In genomic region chr5:89844354-89844753, GRCm38 (mm10) we compare ENCODE assay signal across 8 mouse cellular contexts. TPM values are rescaled to one million over a fixed set of nuclear protein-coding genes. Genes with fewer than 3 reads are reported as not detected.
DNase-seq lines count a peak whose midpoint lies in the region; ATAC-seq and TF ChIP-seq lines count a peak whose summit lies in the region.

No protein-coding gene starts in this region.

- H3K9me3 ChIP-seq in forebrain, embryonic 10.5 days: no peaks in the 10 kb centered on the region
- H3K9me3 ChIP-seq in forebrain, embryonic 11.5 days (ENCODE audit: control insufficient read depth, low read length): no peaks in the 10 kb centered on the region
- no peaks in the 10 kb centered on the region for H3K9me3 ChIP-seq in liver, postnatal 0 days (ENCODE audit: low read length)

- H3K4me3 ChIP-seq in forebrain, embryonic 10.5 days: no peak overlapping the region
- H3K4me3 ChIP-seq in forebrain, embryonic 11.5 days (ENCODE audit: low read depth, low read length): no peak overlapping the region
- H3K4me3 ChIP-seq in liver, postnatal 0 days (ENCODE audit: low read depth, low read length): no peak overlapping the region

- 0 out of 2 replicates have a peak, but pooled peaks cover 3% of the 10 kb centered on the region for H3K4me1 ChIP-seq in forebrain, embryonic 10.5 days
- H3K4me1 ChIP-seq in forebrain, embryonic 11.5 days (replicated peaks; ENCODE audit: control insufficient read depth, insufficient read depth, low read length): no peaks in the 10 kb centered on the region
- peaks cover 5% of the 10 kb centered on the region; the same call in 1 of the 2 replicates for H3K4me1 ChIP-seq in liver, postnatal 0 days (ENCODE audit: insufficient read depth)

- no peak for TF ChIP-seq CTCF in liver, postnatal 0 days (IDR thresholded peaks at IDR 0.05; ENCODE audit: low read depth)

- 0 out of 2 replicates have a peak overlapping the region, but pooled peaks have one; percentile 51 for H3K27ac ChIP-seq in forebrain, embryonic 10.5 days
- H3K27ac ChIP-seq in forebrain, embryonic 11.5 days (ENCODE audit: low read depth, low read length): no peak overlapping the region
- H3K27ac ChIP-seq in liver, postnatal 0 days (ENCODE audit: low read depth): no peak overlapping the region

- H3K36me3 ChIP-seq in forebrain, embryonic 10.5 days (replicated peaks): peaks cover 13% of the 10 kb centered on the region
- H3K36me3 ChIP-seq in forebrain, embryonic 11.5 days (ENCODE audit: control insufficient read depth, insufficient read depth, low read length): no peaks in the 10 kb centered on the region
- H3K36me3 ChIP-seq in liver, postnatal 0 days (replicated peaks; ENCODE audit: insufficient read depth, low read length): no peaks in the 10 kb centered on the region

- DNase-seq in forebrain, embryonic 10.5 days (ENCODE audit: extremely low spot score, low spot score): no peak
- no peak for DNase-seq in forebrain, embryonic 11.5 days (ENCODE audit: low spot score)
- DNase-seq in adrenal gland, postnatal 14 days: peak; percentile 64
- peak; percentile 87 for DNase-seq in gastrocnemius, adult 18-20 months (ENCODE audit: low spot score)
- peak; percentile 37 for DNase-seq in liver, postnatal 0 days
- DNase-seq in retina, adult 2 months (ENCODE audit: low read depth, low spot score): peak; percentile 56
- no peak for DNase-seq in spleen, postnatal 14 days (ENCODE audit: low spot score in 2 of 2)

- no peak for ATAC-seq in forebrain, embryonic 11.5 days (replicated peaks; ENCODE audit: low FRiP score)
- peak; percentile 97 to 99 for ATAC-seq in hematopoietic stem cell, adult 5-6 weeks (replicated peaks in 1 of 2; ENCODE audit: insufficient read depth in 1 of 2, low FRiP score in 2 of 2, low TSS enrichment in 1 of 2, low read depth in 1 of 2, poor library complexity in 2 of 2, severe bottlenecking in 2 of 2)
- ATAC-seq in liver, postnatal 0 days: no peak

- no peak overlapping the region for H3K9ac ChIP-seq in forebrain, embryonic 11.5 days (ENCODE audit: low read length)
- H3K9ac ChIP-seq in liver, postnatal 0 days (replicated peaks): no peak overlapping the region

- H3K4me2 ChIP-seq in forebrain, embryonic 11.5 days (ENCODE audit: low read depth, low read length, severe bottlenecking): no peak overlapping the region
- H3K4me2 ChIP-seq in liver, postnatal 0 days (ENCODE audit: low read depth, low read length): no peak overlapping the region

- no peaks in the 10 kb centered on the region for H3K27me3 ChIP-seq in forebrain, embryonic 10.5 days (ENCODE audit: poor library complexity, severe bottlenecking)
- H3K27me3 ChIP-seq in forebrain, embryonic 11.5 days (ENCODE audit: control insufficient read depth, insufficient read depth, low read length): no peaks in the 10 kb centered on the region
- no peaks in the 10 kb centered on the region for H3K27me3 ChIP-seq in liver, postnatal 0 days (ENCODE audit: insufficient read depth, low read length)

- WGBS in forebrain, embryonic 10.5 days: 62% methylated on average over 5 of the region's 5 CpGs
- WGBS in forebrain, embryonic 11.5 days: 65% methylated on average over 5 of the region's 5 CpGs
- 14% methylated on average over 5 of the region's 5 CpGs for WGBS in liver, postnatal 0 days (ENCODE audit: insufficient replicate concordance)

- TF ChIP-seq EP300 in liver, postnatal 0 days (IDR thresholded peaks at IDR 0.05; ENCODE audit: low read depth): no peak

RNA-seq across cellular contexts. Expression of gene Adamts3, which starts 38.8 kb away (rescaled TPM):
- 8.8 and 10.0 TPM in 2 replicates for polyA plus RNA-seq in forebrain, embryonic 10.5 days (2016; fragmentation: Nextera tagmentation; extraction: Ambion mirVana)
- polyA plus RNA-seq in forebrain, embryonic 11.5 days (2014; fragmentation: Nextera tagmentation; extraction: Ambion mirVana): 7.0 and 7.1 TPM in 2 replicates
- total RNA-seq in adrenal gland, postnatal 14 days (2021): 3.8 and 4.0 TPM in 2 replicates
- total RNA-seq in gastrocnemius, adult 18-20 months (2021): 1 to 10 TPM; 1.5 to 1.6 TPM
- 6.4 and 8.7 TPM in 2 replicates for total RNA-seq in hematopoietic stem cell, adult 5-6 weeks (2017)
- 0.46 and 0.51 TPM in 2 replicates for polyA plus RNA-seq in liver, postnatal 0 days (2015; fragmentation: Nextera tagmentation; extraction: Ambion mirVana)

Comparison
In these comparisons a context has a peak if more than half of its experiments do, and no peak if none do; other contexts are left out.
1. DNase-seq: peak in adrenal gland, postnatal 14 days (single experiment), gastrocnemius, adult 18-20 months (single experiment), liver, postnatal 0 days (single experiment) and retina, adult 2 months (single experiment); none in forebrain, embryonic 10.5 days (single experiment), forebrain, embryonic 11.5 days (single experiment) and spleen, postnatal 14 days (0 of 2).
2. ATAC-seq: peak in hematopoietic stem cell, adult 5-6 weeks (2 of 2); none in forebrain, embryonic 11.5 days (single experiment) and liver, postnatal 0 days (single experiment).